Mouse (Mus musculus): ENCODE data around the gene Wipf3.

The Wipf3 gene

DNA sequence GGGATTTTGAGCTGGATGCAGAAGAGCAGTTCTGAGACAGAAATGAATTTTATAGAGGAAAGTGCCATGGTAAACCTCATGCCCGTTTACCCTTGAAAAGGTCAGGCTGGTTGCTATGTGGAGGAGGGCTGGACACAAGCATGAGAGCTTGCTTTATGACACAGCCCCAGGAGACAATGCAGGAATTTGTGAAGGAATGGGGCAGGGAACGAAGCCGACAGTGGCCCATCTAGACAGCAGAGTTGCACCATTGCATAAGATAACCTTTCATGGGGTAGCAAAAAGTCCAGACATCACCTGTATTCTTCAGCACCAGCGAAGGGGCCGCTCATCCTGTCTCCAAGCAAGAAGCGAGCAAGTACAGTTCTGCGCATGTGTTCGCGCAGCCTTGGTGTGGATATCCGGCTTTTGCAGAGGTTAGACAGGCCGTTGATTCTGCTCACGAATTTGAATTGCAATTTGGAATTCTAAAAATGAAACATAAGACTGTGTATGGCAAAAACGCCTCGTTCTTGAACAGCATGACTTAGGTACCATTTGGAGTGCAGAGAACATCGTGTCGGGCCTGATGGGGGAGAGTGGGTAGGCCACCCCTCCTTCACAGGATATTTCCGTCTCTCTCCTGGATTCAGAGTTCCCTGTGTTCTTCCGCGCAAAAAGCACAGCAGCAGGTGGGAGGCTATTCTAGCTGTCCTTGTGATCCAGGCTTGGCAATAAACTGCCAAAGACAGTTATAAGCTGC lies 46.7 kb downstream of the Wipf3 start:
- DNase-seq (ENCODE audit: low spot score) = no peak

DNA sequence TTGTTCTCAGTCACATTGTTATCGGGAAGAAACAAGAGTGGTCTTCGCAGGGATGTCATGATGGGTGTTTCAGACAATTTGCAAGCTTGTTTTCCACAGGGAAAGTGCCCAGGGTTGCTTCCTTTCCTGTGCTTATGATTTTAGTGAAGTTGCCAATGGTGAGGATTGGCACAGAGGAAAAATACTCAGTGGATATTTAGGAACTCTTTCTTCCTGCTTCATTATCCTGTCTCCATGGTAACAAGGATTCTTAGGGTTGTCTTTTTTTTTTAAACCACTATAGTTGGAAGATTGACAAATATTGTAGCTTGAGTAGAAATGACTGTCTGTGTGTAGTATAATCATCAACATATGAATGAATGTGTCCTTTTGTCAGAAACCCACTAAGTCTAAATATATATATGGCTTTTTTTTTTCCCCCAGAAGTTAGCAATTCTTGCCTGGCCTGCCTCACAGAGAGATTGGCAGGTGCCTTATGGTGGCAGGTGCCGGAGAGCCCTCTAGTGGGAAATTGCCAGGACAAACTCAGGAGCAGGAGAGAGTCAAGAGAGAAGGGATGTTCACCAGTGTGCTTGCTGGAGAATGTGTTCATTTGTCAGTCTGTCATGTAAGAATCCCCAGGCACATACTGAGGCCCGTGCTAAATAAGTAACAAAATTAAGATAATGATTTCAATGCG lies 49.4 kb downstream of the Wipf3 start:
- no peak for DNase-seq (ENCODE audit: low spot score)

DNA sequence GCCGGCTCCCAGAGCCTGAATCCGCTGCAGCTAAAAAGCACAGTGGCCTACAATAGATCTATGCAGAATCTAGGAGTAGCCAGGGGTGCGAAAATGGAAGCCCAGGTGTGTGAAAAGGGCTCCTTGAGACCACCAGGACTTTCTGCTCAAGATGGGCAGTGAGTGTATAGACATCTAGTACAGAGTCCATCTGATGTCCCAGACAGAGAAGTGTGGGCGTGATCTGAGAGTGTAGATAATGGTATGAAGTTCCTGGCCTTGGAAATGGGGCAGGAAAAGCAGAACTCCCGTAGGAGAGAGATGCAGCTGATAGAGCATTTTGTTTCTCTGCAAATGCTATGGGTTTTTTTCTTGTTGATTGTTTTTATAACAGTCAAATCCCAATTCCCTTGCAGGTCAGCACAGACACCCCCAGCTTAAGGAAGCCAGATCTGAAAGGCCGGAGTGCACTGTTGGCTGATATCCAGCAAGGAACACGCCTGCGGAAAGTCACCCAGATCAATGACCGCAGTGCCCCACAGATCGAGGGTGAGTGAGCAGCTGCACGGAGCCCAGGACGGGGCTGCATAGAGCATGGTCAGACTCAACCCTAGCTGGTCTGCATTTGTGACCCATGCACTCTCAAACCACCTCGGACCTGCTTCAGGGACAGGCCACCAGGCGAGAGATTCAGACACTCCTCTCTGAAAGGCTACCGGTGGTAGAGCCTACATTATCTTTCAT lies 52.1 kb downstream of the Wipf3 start:
- no peak for DNase-seq (ENCODE audit: low spot score)

- no peak for DNase-seq (ENCODE audit: low spot score)
Measured at GRCm38 (mm10) chr6:54485000-54485399, 55.6 kb downstream of the Wipf3 start.

DNA sequence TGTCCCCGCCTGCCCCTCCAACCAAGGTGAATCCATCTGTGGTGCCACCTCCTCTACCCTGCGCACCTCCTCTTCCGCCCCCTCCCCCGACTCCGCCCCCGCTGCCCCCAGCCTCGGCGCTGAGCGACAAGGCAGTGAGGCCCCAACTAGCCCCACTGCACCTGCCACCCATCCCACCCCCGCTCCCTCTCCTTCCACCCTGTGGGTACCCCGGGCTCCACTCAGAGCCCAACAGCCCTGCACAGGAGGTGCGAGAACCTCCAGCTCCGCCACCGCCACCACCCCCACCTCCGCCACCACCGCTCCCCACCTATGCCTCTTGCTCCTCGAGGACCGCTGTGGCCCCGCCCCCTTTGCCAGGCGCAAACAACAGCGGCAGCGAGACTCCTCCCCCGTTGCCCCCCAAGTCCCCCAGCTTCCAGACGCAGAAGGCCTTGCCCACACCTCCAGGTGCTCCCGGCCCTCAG lies 56.1 kb downstream of the Wipf3 start:
- no peak for DNase-seq (ENCODE audit: low spot score)

- DNase-seq (ENCODE audit: low spot score) = no peak
Measured at GRCm38 (mm10) chr6:54485973-54486569, 56.7 kb downstream of the Wipf3 start.

GRCm38 (mm10) chr6:54491074-54491473 lies 61.7 kb downstream of the Wipf3 start:
- DNase-seq (ENCODE audit: low spot score) = no peak

GRCm38 (mm10) chr6:54494097-54494496 lies 64.7 kb downstream of the Wipf3 start:
- DNase-seq (ENCODE audit: low spot score) = no peak

GRCm38 (mm10) chr6:54494612-54495398 lies 65.4 kb downstream of the Wipf3 start:
- no peak for DNase-seq (ENCODE audit: low spot score)

DNA sequence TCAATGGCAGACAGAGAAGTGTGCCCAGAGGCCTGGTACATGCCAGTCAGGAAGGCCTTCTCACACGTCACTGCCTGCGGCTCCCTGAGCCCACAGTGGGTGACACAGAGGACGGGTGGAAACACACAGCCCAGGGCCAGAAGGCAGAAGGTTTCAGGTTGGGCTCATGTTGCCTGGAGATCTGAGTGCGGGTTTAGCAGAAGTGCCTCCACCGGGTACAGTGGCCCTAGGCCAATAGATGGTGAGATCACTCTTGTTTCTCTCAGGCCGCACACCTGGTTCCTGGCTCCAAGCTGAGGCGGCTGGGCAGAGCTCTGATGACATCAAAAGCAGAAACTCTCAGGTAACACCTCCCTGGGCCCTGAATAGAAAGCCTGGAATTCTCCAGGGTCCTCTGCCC lies 66.8 kb downstream of the Wipf3 start:
- no peak for DNase-seq (ENCODE audit: low spot score)

DNA sequence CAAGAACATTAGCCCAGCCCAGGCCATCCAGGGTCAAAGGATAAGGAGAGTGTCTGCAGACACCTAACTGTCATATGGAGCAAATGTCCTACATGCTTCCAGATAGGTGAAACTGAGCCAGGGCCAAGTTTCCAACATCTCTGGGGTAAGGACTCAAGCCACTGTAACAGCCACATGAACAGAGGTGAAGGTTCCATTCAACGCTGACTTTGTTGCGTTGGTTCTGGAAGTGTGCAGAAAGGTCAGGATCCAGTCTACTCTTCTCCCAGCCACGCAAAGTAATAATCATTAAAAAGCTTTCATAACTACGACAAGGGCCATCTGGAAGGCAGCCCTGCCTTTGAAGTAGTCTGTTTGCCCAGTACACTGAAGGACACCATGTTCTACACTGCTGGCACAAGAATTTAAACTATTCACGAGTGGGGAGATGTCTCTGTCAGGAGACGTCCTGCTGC lies 73.3 kb downstream of the Wipf3 start:
- no peak for DNase-seq (ENCODE audit: low spot score)

DNA sequence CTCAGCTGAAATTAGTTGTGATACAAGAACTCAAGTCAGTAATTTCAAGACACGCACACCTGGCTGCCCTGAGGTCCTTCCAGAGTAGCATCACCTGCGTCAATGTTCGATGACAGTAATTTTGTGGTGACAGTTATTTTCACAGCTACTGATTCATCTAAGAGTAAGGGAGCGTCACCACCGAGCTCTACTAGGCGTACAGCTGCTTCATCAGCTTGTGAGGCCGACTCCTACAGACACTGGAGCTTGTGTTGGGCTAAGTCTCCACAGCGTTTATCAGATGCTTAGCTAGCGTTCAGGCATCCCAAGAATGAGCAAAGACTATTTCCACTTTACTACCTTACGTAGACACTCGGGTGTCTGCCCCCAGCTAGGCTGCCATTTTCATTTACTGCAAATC lies 76.9 kb downstream of the Wipf3 start:
- no peak for DNase-seq (ENCODE audit: low spot score)

DNA sequence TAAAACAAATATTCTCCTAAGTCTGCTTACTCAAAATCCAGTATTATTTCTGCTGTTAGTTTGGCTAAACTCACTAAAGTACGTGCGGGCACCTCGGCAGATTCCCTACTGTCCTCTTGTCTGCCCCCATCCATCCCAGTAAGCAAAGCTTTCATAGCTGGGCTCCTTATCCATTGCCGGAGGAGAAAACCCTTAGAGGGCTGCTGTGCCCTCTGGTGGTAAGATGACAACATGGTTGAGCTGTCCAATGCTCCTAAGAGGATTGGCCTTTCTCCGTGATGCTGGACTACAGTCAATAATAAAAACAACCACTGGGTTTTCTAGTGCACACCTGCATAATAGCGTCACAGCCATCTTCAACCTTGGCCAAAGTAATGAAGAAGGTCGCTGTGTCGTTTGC lies 77.6 kb downstream of the Wipf3 start:
- DNase-seq (ENCODE audit: low spot score) = no peak

- DNase-seq (ENCODE audit: low spot score) = no peak
Measured at GRCm38 (mm10) chr6:54507808-54508207, 78.4 kb downstream of the Wipf3 start.

GRCm38 (mm10) chr6:54508256-54508793 lies 78.9 kb downstream of the Wipf3 start:
- DNase-seq (ENCODE audit: low spot score) = no peak

DNA sequence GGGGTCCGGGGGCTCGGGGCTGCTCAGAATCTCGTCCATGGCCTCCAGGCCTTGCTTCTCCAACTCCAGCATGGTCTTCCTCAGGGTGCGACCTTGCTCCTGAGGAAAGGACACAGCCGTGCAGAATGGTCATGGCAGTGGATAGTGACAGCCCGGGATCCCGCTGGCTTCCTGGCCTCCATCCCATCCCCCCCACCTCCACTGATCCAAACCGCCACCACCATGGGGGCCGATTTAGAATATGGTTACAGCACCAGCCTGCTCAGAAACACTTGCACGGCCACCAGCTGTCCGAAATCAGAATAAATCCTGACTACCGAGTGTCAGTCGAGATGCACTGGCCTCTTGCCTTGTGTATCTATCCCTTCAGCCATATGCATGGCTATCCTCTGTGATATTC lies 79.9 kb downstream of the Wipf3 start:
- no peak for DNase-seq (ENCODE audit: low spot score)

GRCm38 (mm10) chr6:54512256-54512655 lies 82.9 kb downstream of the Wipf3 start:
- no peak for DNase-seq (ENCODE audit: low spot score)

DNA sequence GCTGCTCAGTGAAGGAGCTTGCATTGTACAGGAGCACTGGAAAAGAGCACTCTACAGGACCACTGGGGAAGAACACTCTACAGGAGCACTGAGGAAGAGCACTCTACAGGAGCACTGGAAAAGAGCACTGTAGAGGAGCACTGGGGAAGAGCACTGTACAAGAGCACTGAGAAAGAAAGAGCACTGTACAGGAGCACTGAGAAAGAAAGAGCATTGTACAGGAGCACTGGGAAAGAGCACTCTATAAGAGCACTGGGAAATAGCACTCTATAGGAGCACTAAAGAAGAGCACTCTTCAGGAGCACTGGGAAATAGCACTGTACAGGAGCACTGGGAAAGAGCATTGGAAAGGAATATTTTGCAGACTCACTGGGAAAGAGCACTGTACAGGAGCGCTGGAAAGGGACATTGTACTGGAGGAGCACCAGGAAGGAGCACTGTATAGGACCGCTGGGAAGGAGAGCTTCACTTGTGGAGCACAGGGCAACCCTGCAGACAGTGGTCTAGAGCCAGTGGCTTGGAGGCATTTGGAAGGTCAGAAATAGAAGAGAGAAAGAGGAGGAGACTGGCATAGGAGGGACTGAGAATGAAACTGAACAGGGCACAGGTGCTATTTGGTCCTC lies 87.2 kb downstream of the Wipf3 start:
- no peak for DNase-seq (ENCODE audit: low spot score)

DNA sequence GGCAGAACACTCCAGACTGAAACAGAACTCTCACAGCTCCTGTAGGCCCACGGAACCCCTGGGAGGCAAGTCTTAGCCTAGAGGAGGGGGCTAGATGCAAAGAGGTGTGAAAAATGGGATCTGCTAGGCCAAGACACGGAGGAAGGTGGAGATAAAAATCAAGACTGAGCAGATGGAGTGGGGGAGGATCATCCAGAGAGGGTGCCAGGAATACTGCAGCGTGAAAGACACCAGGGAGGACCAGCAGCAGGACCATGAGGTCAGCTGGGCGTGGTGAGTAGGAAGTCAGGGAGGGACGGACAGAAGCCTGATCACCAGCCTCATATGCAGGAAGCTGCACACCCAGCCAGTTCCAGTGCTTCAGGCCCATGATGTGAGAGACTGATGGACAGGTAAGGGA lies 89.4 kb downstream of the Wipf3 start:
- DNase-seq (ENCODE audit: low spot score) = no peak

GRCm38 (mm10) chr6:54528666-54529065 lies 99.3 kb downstream of the Wipf3 start:
- no peak for DNase-seq (ENCODE audit: low spot score)

GRCm38 (mm10) chr6:54530182-54530581 lies 100.8 kb downstream of the Wipf3 start:
- no peak for DNase-seq (ENCODE audit: low spot score)

All from ovary, postnatal 10 days (tissue).